Comparison of ENCODE assay signal across 8 mouse cellular contexts in the genomic region with DNA sequence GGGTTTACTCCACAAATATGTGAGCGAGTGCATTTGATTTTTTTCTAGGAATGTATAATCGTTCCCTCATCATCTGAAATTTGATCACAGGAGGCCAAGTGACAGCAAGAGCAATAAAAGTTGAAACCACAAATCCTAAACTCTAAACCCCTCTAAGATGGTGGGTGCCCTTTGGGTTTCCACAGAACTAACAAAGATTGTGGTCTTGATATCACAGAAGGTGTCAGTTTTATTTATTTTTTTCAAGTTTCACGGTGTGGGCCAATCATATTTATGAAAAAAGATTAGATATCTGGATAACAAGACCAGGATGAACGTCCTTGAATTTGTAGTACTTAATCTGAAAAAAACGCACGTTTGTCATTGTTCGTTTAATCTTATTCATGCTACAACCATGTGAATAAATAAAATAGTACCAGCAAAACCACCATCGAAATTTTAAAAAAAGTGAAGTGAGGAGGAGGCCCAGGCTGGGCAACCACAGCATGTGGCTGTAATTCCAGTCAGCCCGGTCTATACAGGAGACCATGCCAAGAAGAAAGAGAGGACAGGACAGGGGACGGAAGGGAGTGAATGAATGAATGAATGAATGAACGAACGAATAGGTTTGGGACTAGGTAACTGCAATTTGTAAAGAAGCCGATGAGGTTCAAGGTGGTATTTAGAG. TPM values are rescaled to one million over a fixed set of nuclear protein-coding genes. Genes with fewer than 3 reads are reported as not detected.
DNase-seq lines count a peak whose midpoint lies in the region; ATAC-seq and TF ChIP-seq lines count a peak whose summit lies in the region.

No protein-coding gene starts in this region.

- WGBS in lung, embryonic 14.5 days: 11% methylated on average over 13 of the region's 13 CpGs
- WGBS in limb, embryonic 13.5 days: 13% methylated on average over 13 of the region's 13 CpGs
- 26% methylated on average over 13 of the region's 13 CpGs for WGBS in small intestine, adult 2 months

- H3K27me3 ChIP-seq in lung, embryonic 14.5 days (ENCODE audit: insufficient read depth, low read length): no peaks in the 10 kb centered on the region
- no peaks in the 10 kb centered on the region for H3K27me3 ChIP-seq in limb, embryonic 13.5 days
- H3K27me3 ChIP-seq in small intestine, adult 2 months (ENCODE audit: control insufficient read depth, insufficient read depth, low read length): no peaks in the 10 kb centered on the region

- peak overlapping the region; percentile 92 for H3K4me3 ChIP-seq in lung, embryonic 14.5 days (ENCODE audit: low read depth, low read length)
- H3K4me3 ChIP-seq in embryonic fibroblast, embryonic 13.5 days (ENCODE audit: insufficient read depth, low read length): peak overlapping the region; percentile 54
- peak overlapping the region; percentile 92 for H3K4me3 ChIP-seq in limb, embryonic 13.5 days
- peak overlapping the region; percentile 71 for H3K4me3 ChIP-seq in small intestine, adult 2 months (ENCODE audit: low read depth, low read length)

- no peak for TF ChIP-seq POLR2A in embryonic fibroblast, embryonic 13.5 days (IDR thresholded peaks at IDR 0.05; ENCODE audit: low read depth, low read length)
- no peak for TF ChIP-seq POLR2A in small intestine, adult 2 months (IDR thresholded peaks at IDR 0.05; ENCODE audit: low read depth, low read length)

- peak overlapping the region; percentile 89 for H3K9ac ChIP-seq in lung, embryonic 14.5 days
- peak overlapping the region; percentile 92 for H3K9ac ChIP-seq in limb, embryonic 13.5 days

- no peaks in the 10 kb centered on the region for H3K36me3 ChIP-seq in lung, embryonic 14.5 days (ENCODE audit: insufficient read depth)
- no peaks in the 10 kb centered on the region for H3K36me3 ChIP-seq in limb, embryonic 13.5 days
- no peaks in the 10 kb centered on the region for H3K36me3 ChIP-seq in small intestine, adult 2 months (ENCODE audit: control insufficient read depth, insufficient read depth, low read length)

- H3K4me1 ChIP-seq in lung, embryonic 14.5 days (ENCODE audit: insufficient read depth): no peaks in the 10 kb centered on the region
- 0 out of 2 replicates have a peak, but pooled peaks cover 3% of the 10 kb centered on the region for H3K4me1 ChIP-seq in embryonic fibroblast, embryonic 13.5 days (ENCODE audit: control insufficient read depth, insufficient read depth, low read length)
- peaks cover 9% of the 10 kb centered on the region for H3K4me1 ChIP-seq in limb, embryonic 13.5 days
- 0 out of 2 replicates have a peak, but pooled peaks cover 2% of the 10 kb centered on the region for H3K4me1 ChIP-seq in small intestine, adult 2 months (ENCODE audit: control insufficient read depth, insufficient read depth, insufficient read length, low read length)

- TF ChIP-seq CTCF in lung, embryonic 14.5 days (IDR thresholded peaks at IDR 0.05; ENCODE audit: low read depth): no peak
- no peak for TF ChIP-seq CTCF in embryonic fibroblast, embryonic 13.5 days (IDR thresholded peaks at IDR 0.05; ENCODE audit: borderline replicate concordance, insufficient read depth, low read length)
- TF ChIP-seq CTCF in small intestine, adult 2 months (IDR thresholded peaks at IDR 0.05; ENCODE audit: extremely low read depth, insufficient read length, insufficient replicate concordance, low read depth, low read length): no peak

- no peaks in the 10 kb centered on the region for H3K9me3 ChIP-seq in lung, embryonic 14.5 days (ENCODE audit: low read depth, low read length)
- no peaks in the 10 kb centered on the region for H3K9me3 ChIP-seq in limb, embryonic 13.5 days

- peak overlapping the region; percentile 95 for H3K27ac ChIP-seq in lung, embryonic 14.5 days (ENCODE audit: low read depth)
- peak overlapping the region; percentile 84 for H3K27ac ChIP-seq in embryonic fibroblast, embryonic 13.5 days (ENCODE audit: insufficient read depth, low read length)
- peak overlapping the region; percentile 92 for H3K27ac ChIP-seq in limb, embryonic 13.5 days
- no peak overlapping the region for H3K27ac ChIP-seq in small intestine, adult 2 months (ENCODE audit: insufficient read depth, low read depth, low read length)

- intact Hi-C loops in left cerebral cortex, postnatal 14 days (cut with DNase I): loop anchor here (2.0 to 5.0 kb wide), 2 partner anchors 66 to 454 kb away; partner anchors contain the start of gene Cyp20a1

- peak overlapping the region; percentile 71 for H3K4me2 ChIP-seq in lung, embryonic 14.5 days
- H3K4me2 ChIP-seq in limb, embryonic 13.5 days (replicated peaks): peak overlapping the region; percentile 73

- ATAC-seq in lung, embryonic 14.5 days (ENCODE audit: insufficient read depth): peak; percentile 56
- ATAC-seq in limb, embryonic 13.5 days (ENCODE audit: low FRiP score, low read depth): peak; percentile 39; the same call in 1 of the 2 replicates

- DNase-seq in lung, embryonic 14.5 days: no peak
- no peak for DNase-seq in lung, postnatal 36 days
- no peak for DNase-seq in cerebellum, adult 11-12 months
- no peak for DNase-seq in gastrocnemius, adult 18-20 months (ENCODE audit: low spot score)
- DNase-seq in left cerebral cortex, postnatal 14 days (ENCODE audit: low spot score in 2 of 2): no peak

RNA-seq across cellular contexts. Expression of gene Abi2, which starts 0.8 kb away (rescaled TPM):
- 29.0 and 32.6 TPM in 2 replicates for polyA plus RNA-seq in lung, embryonic 14.5 days (2014; fragmentation: Nextera tagmentation; extraction: Ambion mirVana)
- 23.7 and 29.7 TPM in 2 replicates for polyA plus RNA-seq in embryonic fibroblast, embryonic 13.5 days (2011; ENCODE audit: insufficient read length, low read depth, missing spikeins)
- polyA plus RNA-seq in limb, embryonic 13.5 days (2015; fragmentation: Nextera tagmentation; extraction: Ambion mirVana): 21.5 and 24.7 TPM in 2 replicates
- polyA plus RNA-seq in small intestine, adult 2 months (2012; rRNA removed): 0.29 and 1.0 TPM in 2 replicates
- total RNA-seq in gastrocnemius, adult 18-20 months (2021): 10 to 100 TPM in 1 of 2 experiments, 1 to 10 TPM in 1; 5.4 to 13.0 TPM
- 100 to 1,000 TPM; 446 to 466 TPM for total RNA-seq in left cerebral cortex, postnatal 14 days (2021)

Comparison
In these comparisons a context has a peak if more than half of its experiments do, and no peak if none do; other contexts are left out.
1. RNA of gene Abi2, which starts 0.8 kb away (polyA plus RNA-seq): 29.0 to 32.6 TPM in lung, embryonic 14.5 days, 23.7 to 29.7 TPM in embryonic fibroblast, embryonic 13.5 days and 21.5 to 24.7 TPM in limb, embryonic 13.5 days; 0.29 to 1.0 TPM in small intestine, adult 2 months; every median in the first group is over 10 times any median in the second.
2. Peak in every context shown above with its lines, with median percentiles within 50 percentile points of each other: H3K4me3 ChIP-seq.